Mouse (Mus musculus) thymus, postnatal 25 days (tissue): ENCODE results near the gene Abcc5.
"Not testable (repeated sequence)": the region's sequence is repeated elsewhere in the genome, so short reads cannot be mapped to it uniquely, and the experiment has no call there.

ENCODE experiments used
- DNase-seq: peaks from one replicate; pipeline ENCODE4 v3.0.0; 2022

Gene Abcc5

GRCm38 (mm10) chr16:20425855-20426598 lies at the start of gene Abcc5:
TSS of gene Abcc5 (minus strand) at chr16:20426394.
- DNase-seq, result peak; percentile 92

- no peak for DNase-seq
Observed at GRCm38 (mm10) chr16:20475335-20475734, 49.1 kb upstream of the Abcc5 start.

- no peak for DNase-seq
Observed at GRCm38 (mm10) chr16:20474786-20475185, 48.6 kb upstream of the Abcc5 start.

GRCm38 (mm10) chr16:20474211-20474610 lies 48.0 kb upstream of the Abcc5 start:
- no peak for DNase-seq

GRCm38 (mm10) chr16:20473748-20474147 lies 47.6 kb upstream of the Abcc5 start:
- DNase-seq, result no peak

GRCm38 (mm10) chr16:20471686-20472085 lies 45.5 kb upstream of the Abcc5 start:
- DNase-seq, result no peak

- no peak for DNase-seq
Observed at GRCm38 (mm10) chr16:20470981-20471380, 44.8 kb upstream of the Abcc5 start.

- DNase-seq, result no peak
Observed at GRCm38 (mm10) chr16:20464725-20465124, 38.5 kb upstream of the Abcc5 start.

- peak; percentile 36 for DNase-seq
Observed at GRCm38 (mm10) chr16:20458736-20459135, 32.5 kb upstream of the Abcc5 start.

- DNase-seq, result no peak
Observed at GRCm38 (mm10) chr16:20456106-20456505, 29.9 kb upstream of the Abcc5 start.

- no peak for DNase-seq
Observed at GRCm38 (mm10) chr16:20454155-20454654, 28.0 kb upstream of the Abcc5 start.

GRCm38 (mm10) chr16:20451774-20452173 lies 25.6 kb upstream of the Abcc5 start:
- DNase-seq, result no peak

- DNase-seq, result no peak
Observed at GRCm38 (mm10) chr16:20445871-20446270, 19.7 kb upstream of the Abcc5 start.

GRCm38 (mm10) chr16:20444831-20445388 lies 18.7 kb upstream of the Abcc5 start:
- DNase-seq, result no peak

- DNase-seq, result no peak
Observed at GRCm38 (mm10) chr16:20442871-20443270, 16.7 kb upstream of the Abcc5 start.

- no peak for DNase-seq
Observed at GRCm38 (mm10) chr16:20438673-20439415, 12.7 kb upstream of the Abcc5 start.

GRCm38 (mm10) chr16:20438046-20438445 lies 11.9 kb upstream of the Abcc5 start:
- DNase-seq, result not testable (repeated sequence)

GRCm38 (mm10) chr16:20436281-20436680 lies 10.1 kb upstream of the Abcc5 start:
- no peak for DNase-seq

- DNase-seq, result no peak
Observed at GRCm38 (mm10) chr16:20429328-20429727, 3.1 kb upstream of the Abcc5 start.

- DNase-seq, result no peak
Observed at GRCm38 (mm10) chr16:20427566-20427965, 1.4 kb upstream of the Abcc5 start.

GRCm38 (mm10) chr16:20424719-20425650 lies 1.2 kb downstream of the Abcc5 start:
- peak; percentile 12 for DNase-seq

- DNase-seq, result no peak
Observed at GRCm38 (mm10) chr16:20424226-20424663, 1.9 kb downstream of the Abcc5 start.
